In the genomic region with DNA sequence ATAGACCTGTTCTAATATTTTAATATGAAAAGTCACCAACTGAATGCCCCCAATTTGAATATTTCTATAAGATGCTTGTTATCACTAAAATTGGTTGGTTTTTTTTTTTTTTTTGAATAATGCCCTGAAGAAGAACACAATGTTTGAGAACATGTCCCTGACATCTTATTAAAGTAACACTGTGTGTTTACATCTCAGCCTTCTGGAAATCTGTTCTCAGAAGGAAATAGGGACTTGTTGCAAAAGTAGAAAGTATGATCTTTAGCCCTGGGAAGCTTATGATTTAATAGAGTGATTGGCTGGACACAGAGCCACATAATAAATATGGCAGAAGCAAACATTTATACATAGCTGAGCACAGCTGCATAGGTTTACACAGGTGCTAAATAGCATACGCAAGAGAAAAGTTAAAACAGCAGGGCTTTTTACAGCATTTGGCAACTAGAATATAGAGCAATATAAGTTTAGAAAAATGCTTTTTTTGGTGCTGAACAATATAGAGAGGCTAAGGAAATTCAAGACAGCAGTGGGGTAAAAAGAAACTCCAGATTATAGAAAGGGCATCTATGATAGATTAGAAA, we compare ENCODE assay signal across 23 mouse cellular contexts. TPM values are rescaled to one million over a fixed set of nuclear protein-coding genes. Genes with fewer than 3 reads are reported as not detected.
DNase-seq lines count a peak whose midpoint lies in the region; ATAC-seq and TF ChIP-seq lines count a peak whose summit lies in the region.
"Had no signal": no experiment of that assay in that cellular context is flagged by ENCODE, and none has a peak within 500 bp of the region (broad histone marks: within the 10 kb centered on the region; RNA-seq: fewer than 3 reads in every experiment).

No protein-coding gene starts in this region.

- no peaks in the 10 kb centered on the region for H3K9me3 ChIP-seq in embryonic facial prominence, embryonic 14.5 days (ENCODE audit: control insufficient read depth, low read length)
- H3K9me3 ChIP-seq in embryonic facial prominence, embryonic 10.5 days: no peaks in the 10 kb centered on the region
- no peaks in the 10 kb centered on the region for H3K9me3 ChIP-seq in intestine, embryonic 16.5 days (ENCODE audit: control insufficient read depth, low read length)
- H3K9me3 ChIP-seq in intestine, postnatal 0 days (ENCODE audit: control insufficient read depth): no peaks in the 10 kb centered on the region
- H3K9me3 ChIP-seq in lung, postnatal 0 days (ENCODE audit: low read length): no peaks in the 10 kb centered on the region
- H3K9me3 ChIP-seq: heart, embryonic 10.5 days; hindbrain, embryonic 12.5 days; limb, embryonic 12.5 days; neural tube, embryonic 12.5 days had no signal

- peak; percentile 40 for DNase-seq in embryonic facial prominence, embryonic 14.5 days (ENCODE audit: low spot score)
- no peak for DNase-seq in embryonic facial prominence, embryonic 10.5 days (ENCODE audit: low spot score)
- DNase-seq in lung, postnatal 0 days (ENCODE audit: low spot score): peak; percentile 64
- no peak for DNase-seq in lung, postnatal 25 days (ENCODE audit: low spot score)
- no peak for DNase-seq in adrenal gland, postnatal 36 days
- DNase-seq: adrenal gland, postnatal 10 days; forebrain, postnatal 0 days; heart, postnatal 14 days; kidney, adult 8-10 months; kidney, postnatal 10 days; lung, postnatal 36 days; midbrain, embryonic 14.5 days; thymus, postnatal 36 days had no signal

- no peaks in the 10 kb centered on the region for H3K36me3 ChIP-seq in embryonic facial prominence, embryonic 14.5 days (ENCODE audit: control insufficient read depth, insufficient read depth, low read length)
- no peaks in the 10 kb centered on the region for H3K36me3 ChIP-seq in embryonic facial prominence, embryonic 10.5 days (replicated peaks)
- no peaks in the 10 kb centered on the region for H3K36me3 ChIP-seq in intestine, embryonic 16.5 days (ENCODE audit: control insufficient read depth, insufficient read depth, low read length)
- H3K36me3 ChIP-seq in intestine, postnatal 0 days (ENCODE audit: control insufficient read depth, insufficient read depth): no peaks in the 10 kb centered on the region
- H3K36me3 ChIP-seq in lung, postnatal 0 days (ENCODE audit: insufficient read depth, low read length): no peaks in the 10 kb centered on the region
- H3K36me3 ChIP-seq: heart, embryonic 10.5 days; hindbrain, embryonic 12.5 days; limb, embryonic 12.5 days; neural tube, embryonic 12.5 days had no signal

- H3K27me3 ChIP-seq in embryonic facial prominence, embryonic 14.5 days (replicated peaks; ENCODE audit: control insufficient read depth, insufficient read depth, low read length): no peaks in the 10 kb centered on the region
- no peaks in the 10 kb centered on the region for H3K27me3 ChIP-seq in embryonic facial prominence, embryonic 10.5 days (replicated peaks; ENCODE audit: low read depth, poor library complexity, severe bottlenecking)
- H3K27me3 ChIP-seq in intestine, embryonic 16.5 days (replicated peaks; ENCODE audit: control insufficient read depth, insufficient read depth, low read length): no peaks in the 10 kb centered on the region
- H3K27me3 ChIP-seq in intestine, postnatal 0 days (replicated peaks; ENCODE audit: control insufficient read depth, insufficient read depth, low read length): no peaks in the 10 kb centered on the region
- no peaks in the 10 kb centered on the region for H3K27me3 ChIP-seq in lung, postnatal 0 days (replicated peaks; ENCODE audit: insufficient read depth, low read length)
- H3K27me3 ChIP-seq: hindbrain, embryonic 12.5 days; limb, embryonic 12.5 days; neural tube, embryonic 12.5 days had no signal

- H3K27ac ChIP-seq in embryonic facial prominence, embryonic 14.5 days (replicated peaks; ENCODE audit: low read depth, low read length): peak overlapping the region; percentile 69; the same call in 1 of the 2 replicates
- no peak overlapping the region for H3K27ac ChIP-seq in embryonic facial prominence, embryonic 10.5 days (replicated peaks)
- peak overlapping the region; percentile 89; the same call in 1 of the 2 replicates for H3K27ac ChIP-seq in intestine, embryonic 16.5 days (ENCODE audit: low read length)
- H3K27ac ChIP-seq in intestine, postnatal 0 days (ENCODE audit: low read depth, low read length): no peak overlapping the region
- H3K27ac ChIP-seq in lung, postnatal 0 days (ENCODE audit: low read length): peak overlapping the region; percentile 88
- H3K27ac ChIP-seq: hindbrain, embryonic 12.5 days; liver, embryonic 14.5 days; neural tube, embryonic 12.5 days had no signal

- peaks cover 18% of the 10 kb centered on the region for H3K4me1 ChIP-seq in embryonic facial prominence, embryonic 14.5 days (ENCODE audit: control insufficient read depth, insufficient read depth, low read length)
- H3K4me1 ChIP-seq in embryonic facial prominence, embryonic 10.5 days: peaks cover 9% of the 10 kb centered on the region; the same call in 1 of the 2 replicates
- H3K4me1 ChIP-seq in intestine, embryonic 16.5 days (ENCODE audit: control insufficient read depth, insufficient read depth, low read length): no peaks in the 10 kb centered on the region
- H3K4me1 ChIP-seq in intestine, postnatal 0 days (replicated peaks; ENCODE audit: control insufficient read depth, insufficient read depth, low read length): 0 out of 2 replicates have a peak, but pooled peaks cover 7% of the 10 kb centered on the region
- H3K4me1 ChIP-seq in lung, postnatal 0 days (ENCODE audit: insufficient read depth, low read depth, low read length): peaks cover 3% of the 10 kb centered on the region; the same call in 1 of the 2 replicates
- H3K4me1 ChIP-seq: hindbrain, embryonic 12.5 days; neural tube, embryonic 12.5 days had no signal

- H3K9ac ChIP-seq in embryonic facial prominence, embryonic 14.5 days (ENCODE audit: low read depth, low read length): no peak overlapping the region
- H3K9ac ChIP-seq in intestine, embryonic 16.5 days (ENCODE audit: low read depth, low read length): no peak overlapping the region
- H3K9ac ChIP-seq in intestine, postnatal 0 days (ENCODE audit: low read depth, low read length): no peak overlapping the region
- no peak overlapping the region for H3K9ac ChIP-seq in lung, postnatal 0 days (replicated peaks; ENCODE audit: low read depth)
- H3K9ac ChIP-seq: forebrain, postnatal 0 days; hindbrain, embryonic 12.5 days; limb, embryonic 12.5 days; liver, embryonic 14.5 days; neural tube, embryonic 12.5 days had no signal

- no peak overlapping the region for H3K4me2 ChIP-seq in embryonic facial prominence, embryonic 14.5 days (ENCODE audit: low read depth, low read length)
- H3K4me2 ChIP-seq in intestine, embryonic 16.5 days (ENCODE audit: low read depth, low read length): no peak overlapping the region
- H3K4me2 ChIP-seq in intestine, postnatal 0 days (replicated peaks; ENCODE audit: low read depth): no peak overlapping the region
- no peak overlapping the region for H3K4me2 ChIP-seq in lung, postnatal 0 days (replicated peaks; ENCODE audit: low read depth, low read length)
- H3K4me2 ChIP-seq: hindbrain, embryonic 12.5 days; limb, embryonic 12.5 days; neural tube, embryonic 12.5 days had no signal

- TF ChIP-seq EP300 in lung, postnatal 0 days (IDR thresholded peaks at IDR 0.05): peak; percentile 79

- ATAC-seq in embryonic facial prominence, embryonic 14.5 days (ENCODE audit: low read depth): no peak
- no peak for ATAC-seq in intestine, embryonic 16.5 days
- no peak for ATAC-seq in intestine, postnatal 0 days
- no peak; the same call in 1 of the 2 replicates for ATAC-seq in lung, postnatal 0 days
- ATAC-seq: activated CD4-positive, CD25-positive, alpha-beta regulatory T cell, adult 4 months; forebrain, postnatal 0 days had no signal

- no peak for TF ChIP-seq CTCF in intestine, postnatal 0 days (IDR thresholded peaks at IDR 0.05; ENCODE audit: low read depth)
- no peak for TF ChIP-seq CTCF in lung, postnatal 0 days (IDR thresholded peaks at IDR 0.05)

- H3K4me3 ChIP-seq in embryonic facial prominence, embryonic 14.5 days (ENCODE audit: low read depth, low read length): no peak overlapping the region
- no peak overlapping the region for H3K4me3 ChIP-seq in embryonic facial prominence, embryonic 10.5 days
- no peak overlapping the region for H3K4me3 ChIP-seq in intestine, embryonic 16.5 days (ENCODE audit: low read length)
- H3K4me3 ChIP-seq in intestine, postnatal 0 days (ENCODE audit: low read depth, low read length): no peak overlapping the region
- H3K4me3 ChIP-seq in lung, postnatal 0 days (ENCODE audit: low read depth, low read length): no peak overlapping the region
- H3K4me3 ChIP-seq: heart, embryonic 10.5 days; hindbrain, embryonic 12.5 days; limb, embryonic 12.5 days; neural tube, embryonic 12.5 days had no signal

- 62% methylated on average over 1 of the region's 1 CpGs for WGBS in embryonic facial prominence, embryonic 14.5 days
- WGBS in embryonic facial prominence, embryonic 10.5 days: 93% methylated on average over 1 of the region's 1 CpGs
- 67% methylated on average over 1 of the region's 1 CpGs for WGBS in intestine, embryonic 16.5 days
- 84% methylated on average over 1 of the region's 1 CpGs for WGBS in intestine, postnatal 0 days
- WGBS in lung, postnatal 0 days: 60% methylated on average over 1 of the region's 1 CpGs

RNA-seq across cellular contexts. Expression of a gene that starts 56.1 kb away (rescaled TPM):
- polyA plus RNA-seq in embryonic facial prominence, embryonic 14.5 days (2014; fragmentation: Nextera tagmentation; extraction: Ambion mirVana): 106 and 117 TPM in 2 replicates
- 19.9 and 25.3 TPM in 2 replicates for polyA plus RNA-seq in embryonic facial prominence, embryonic 10.5 days (2016; fragmentation: Nextera tagmentation; extraction: Ambion mirVana)
- 46.6 and 49.0 TPM in 2 replicates for polyA plus RNA-seq in intestine, embryonic 16.5 days (2015; fragmentation: Nextera tagmentation; extraction: Ambion mirVana)
- 27.2 and 28.3 TPM in 2 replicates for polyA plus RNA-seq in intestine, postnatal 0 days (2015; fragmentation: Nextera tagmentation; extraction: Ambion mirVana)
- polyA plus RNA-seq in lung, postnatal 0 days (2015; fragmentation: Nextera tagmentation; extraction: Ambion mirVana): 72.0 and 73.6 TPM in 2 replicates
- 10 to 100 TPM; 56.7 to 86.6 TPM for total RNA-seq in adrenal gland, postnatal 36 days (2021)
- total RNA-seq: common myeloid progenitor, adult 5-6 weeks; megakaryocyte-erythroid progenitor cell, adult 5-6 weeks had no signal

Comparison
In these comparisons a context has a peak if more than half of its experiments do, and no peak if none do; other contexts are left out.
1. DNase-seq: peak in embryonic facial prominence, embryonic 14.5 days (single experiment) and lung, postnatal 0 days (single experiment); none in embryonic facial prominence, embryonic 10.5 days (single experiment), lung, postnatal 25 days (single experiment) and adrenal gland, postnatal 36 days (0 of 2).
2. H3K27ac ChIP-seq: peak in embryonic facial prominence, embryonic 14.5 days (single experiment), intestine, embryonic 16.5 days (single experiment) and lung, postnatal 0 days (single experiment); none in embryonic facial prominence, embryonic 10.5 days (single experiment) and intestine, postnatal 0 days (single experiment).